ENCODE assay signal across 12 mouse cellular contexts in genomic region chr1:160306866-160307616, GRCm38 (mm10).
A peak's percentile ranks its signal among the peaks of the same experiment; 100 is the strongest.
DNase-seq lines count a peak whose midpoint lies in the region; ATAC-seq and TF ChIP-seq lines count a peak whose summit lies in the region.
"Had no signal": no experiment of that assay in that cellular context is flagged by ENCODE, and none has a peak within 500 bp of the region (broad histone marks: within the 10 kb centered on the region; RNA-seq: fewer than 3 reads in every experiment).

No protein-coding gene starts in this region.

- H3K4me1 ChIP-seq in heart, postnatal 0 days (ENCODE audit: control insufficient read depth, insufficient read depth): peaks cover 7% of the 10 kb centered on the region; the same call in 1 of the 2 replicates
- peaks cover 15% of the 10 kb centered on the region for H3K4me1 ChIP-seq in thymus, adult 2 months (replicated peaks; ENCODE audit: control insufficient read depth, insufficient read depth, low read length)
- H3K4me1 ChIP-seq in kidney, embryonic 14.5 days (ENCODE audit: control insufficient read depth, insufficient read depth, low read length): no peaks in the 10 kb centered on the region

- H3K4me3 ChIP-seq in heart, postnatal 0 days (ENCODE audit: low read depth, low read length): peak overlapping the region; percentile 1; the same call in 1 of the 2 replicates
- H3K4me3 ChIP-seq in thymus, adult 2 months (ENCODE audit: control insufficient read depth, insufficient read depth, low read length): peak overlapping the region; percentile 53
- H3K4me3 ChIP-seq in kidney, embryonic 14.5 days (ENCODE audit: low read length): no peak overlapping the region
- H3K4me3 ChIP-seq: hindbrain, embryonic 13.5 days had no signal

- H3K9me3 ChIP-seq in heart, postnatal 0 days (replicated peaks; ENCODE audit: control insufficient read depth, low read length): no peaks in the 10 kb centered on the region
- H3K9me3 ChIP-seq in kidney, embryonic 14.5 days (ENCODE audit: control insufficient read depth, low read length): no peaks in the 10 kb centered on the region
- H3K9me3 ChIP-seq: hindbrain, embryonic 13.5 days had no signal

- peak overlapping the region; percentile 14; the same call in 1 of the 2 replicates for H3K27ac ChIP-seq in heart, postnatal 0 days (ENCODE audit: low read depth)
- H3K27ac ChIP-seq in thymus, adult 2 months (ENCODE audit: control insufficient read depth, insufficient read depth, low read length): peak overlapping the region; percentile 88
- no peak overlapping the region for H3K27ac ChIP-seq in kidney, embryonic 14.5 days (ENCODE audit: low read depth, low read length)
- H3K27ac ChIP-seq: hindbrain, embryonic 13.5 days had no signal

- no peak for TF ChIP-seq CTCF in heart, postnatal 0 days (IDR thresholded peaks at IDR 0.05; ENCODE audit: low read depth)
- TF ChIP-seq CTCF in thymus, adult 2 months (IDR thresholded peaks at IDR 0.05; ENCODE audit: borderline replicate concordance, control insufficient read depth, extremely low read depth, insufficient read depth, low read length, poor library complexity): peak; percentile 38; the same call in 1 of the 2 replicates

- H3K4me2 ChIP-seq in heart, postnatal 0 days (ENCODE audit: low read depth, low read length): no peak overlapping the region; the same call in 1 of the 2 replicates
- no peak overlapping the region for H3K4me2 ChIP-seq in kidney, embryonic 14.5 days (replicated peaks; ENCODE audit: low read depth, low read length)
- H3K4me2 ChIP-seq: hindbrain, embryonic 13.5 days; midbrain, embryonic 11.5 days had no signal

- no peak for TF ChIP-seq EP300 in heart, postnatal 0 days (IDR thresholded peaks at IDR 0.05; ENCODE audit: low read depth)

- no peak overlapping the region for H3K9ac ChIP-seq in heart, postnatal 0 days (replicated peaks; ENCODE audit: low read depth, low read length)
- no peak overlapping the region for H3K9ac ChIP-seq in kidney, embryonic 14.5 days (ENCODE audit: low read depth, low read length)
- H3K9ac ChIP-seq: hindbrain, embryonic 13.5 days had no signal

- 51% methylated on average over 10 of the region's 10 CpGs for WGBS in heart, postnatal 0 days
- WGBS in thymus, adult 2 months: 5% methylated on average over 10 of the region's 10 CpGs
- 70% methylated on average over 10 of the region's 10 CpGs for WGBS in kidney, embryonic 14.5 days

- no peak for DNase-seq in heart, postnatal 0 days (ENCODE audit: low spot score)
- no peak for DNase-seq in heart, adult 9 months (ENCODE audit: low spot score in 2 of 2)
- peak; percentile 32 for DNase-seq in lung, postnatal 25 days (ENCODE audit: low spot score)
- peak; percentile 71 for DNase-seq in thymus, adult 2 months
- DNase-seq in kidney, postnatal 4 days: no peak
- DNase-seq in testis, postnatal 14 days (ENCODE audit: low spot score): no peak
- DNase-seq: adrenal gland, postnatal 36 days; right cerebral cortex, postnatal 14 days had no signal

- no peak for TF ChIP-seq POLR2A in thymus, adult 2 months (IDR thresholded peaks at IDR 0.05; ENCODE audit: control insufficient read depth, extremely low read depth, insufficient read depth, low read length, poor library complexity)

- H3K36me3 ChIP-seq in heart, postnatal 0 days (replicated peaks; ENCODE audit: control insufficient read depth, insufficient read depth, low read length): no peaks in the 10 kb centered on the region
- H3K36me3 ChIP-seq in thymus, adult 2 months (ENCODE audit: control insufficient read depth, insufficient read depth, low read length): no peaks in the 10 kb centered on the region
- H3K36me3 ChIP-seq in kidney, embryonic 14.5 days (ENCODE audit: control insufficient read depth, insufficient read depth, low read length): no peaks in the 10 kb centered on the region
- H3K36me3 ChIP-seq: hindbrain, embryonic 13.5 days had no signal

- no peaks in the 10 kb centered on the region for H3K27me3 ChIP-seq in heart, postnatal 0 days (ENCODE audit: control insufficient read depth, insufficient read depth, low read length)
- no peaks in the 10 kb centered on the region for H3K27me3 ChIP-seq in thymus, adult 2 months (ENCODE audit: control insufficient read depth, insufficient read depth, low read length)
- no peaks in the 10 kb centered on the region for H3K27me3 ChIP-seq in kidney, embryonic 14.5 days (ENCODE audit: control insufficient read depth, insufficient read depth, low read length)
- H3K27me3 ChIP-seq: hindbrain, embryonic 13.5 days had no signal

- ATAC-seq in heart, postnatal 0 days (ENCODE audit: insufficient read depth, low read depth): no peak
- peak; percentile 34 for ATAC-seq in granulocyte monocyte progenitor cell, adult 5-6 weeks (replicated peaks; ENCODE audit: poor library complexity, severe bottlenecking)
- ATAC-seq in kidney, embryonic 14.5 days (ENCODE audit: low FRiP score, low TSS enrichment): no peak

Comparison
In these comparisons a context has a peak if more than half of its experiments do, and no peak if none do; other contexts are left out.
1. DNase-seq: peak in lung, postnatal 25 days (single experiment) and thymus, adult 2 months (single experiment); none in heart, postnatal 0 days (single experiment), heart, adult 9 months (0 of 2), kidney, postnatal 4 days (0 of 2) and testis, postnatal 14 days (single experiment).